Mouse (Mus musculus): ENCODE data around the gene Thap11. TPM values are rescaled to one million over a fixed set of nuclear protein-coding genes. Genes with fewer than 3 reads are reported as not detected.

Gene Thap11
- total RNA-seq, 2 experiments from 2014 or later, result 32.1 to 34.2 TPM

- peak; percentile 86 to 92 for DNase-seq (ENCODE audit: low spot score in 2 of 2)
Observed at GRCm38 (mm10) chr8:105851651-105852143, 3.2 kb upstream of the Thap11 start.

- peak in 1 of 2 experiments; percentile 16 for DNase-seq (ENCODE audit: low spot score in 2 of 2)
Observed at GRCm38 (mm10) chr8:105852146-105852729, 2.7 kb upstream of the Thap11 start.

- DNase-seq (ENCODE audit: low spot score in 2 of 2), result no peak
Observed at GRCm38 (mm10) chr8:105853178-105853577, 1.8 kb upstream of the Thap11 start, which contains the start of gene Cenpt. Gene Cenpt, minus strand, starts transcription at chr8:105853278.

- peak; percentile 13 to 25 for DNase-seq (ENCODE audit: low spot score in 2 of 2)
Observed at GRCm38 (mm10) chr8:105854303-105854702, 629 bp upstream of the Thap11 start.

- peak; percentile 60 to 68 for DNase-seq (ENCODE audit: low spot score in 2 of 2)
Observed at GRCm38 (mm10) chr8:105855248-105856167, 576 bp downstream of the Thap11 start.

- no peak for DNase-seq (ENCODE audit: low spot score in 2 of 2)
Observed at GRCm38 (mm10) chr8:105856168-105856835, 1.4 kb downstream of the Thap11 start.

- no peak for DNase-seq (ENCODE audit: low spot score in 2 of 2)
Observed at GRCm38 (mm10) chr8:105858495-105858894, 3.6 kb downstream of the Thap11 start.

GRCm38 (mm10) chr8:105859314-105859713, 4.4 kb downstream of the Thap11 start:
- DNase-seq (ENCODE audit: low spot score in 2 of 2), result no peak

- peak; percentile 87 to 90 for DNase-seq (ENCODE audit: low spot score in 2 of 2)
Observed at GRCm38 (mm10) chr8:105860143-105860981, 5.4 kb downstream of the Thap11 start, which contains the start of gene Nutf2. Gene Nutf2, plus strand, starts transcription at chr8:105860580.

GRCm38 (mm10) chr8:105861951-105862350, 7.0 kb downstream of the Thap11 start:
- DNase-seq (ENCODE audit: low spot score in 2 of 2), result peak in 1 of 2 experiments; percentile 22

- DNase-seq (ENCODE audit: low spot score in 2 of 2), result no peak
Observed at GRCm38 (mm10) chr8:105866364-105867029, 11.6 kb downstream of the Thap11 start.

- no peak for DNase-seq (ENCODE audit: low spot score in 2 of 2)
Observed at GRCm38 (mm10) chr8:105874301-105874700, 19.4 kb downstream of the Thap11 start.

- DNase-seq (ENCODE audit: low spot score in 2 of 2), result peak; percentile 93 to 94
Observed at GRCm38 (mm10) chr8:105880754-105881520, 26.0 kb downstream of the Thap11 start, which contains the start of gene Edc4. Gene Edc4, plus strand, starts transcription at chr8:105880881.

GRCm38 (mm10) chr8:105889756-105890465, 35.0 kb downstream of the Thap11 start:
- DNase-seq (ENCODE audit: low spot score in 2 of 2), result peak; percentile 40 to 52

- peak; percentile 80 for DNase-seq (ENCODE audit: low spot score in 2 of 2)
Observed at GRCm38 (mm10) chr8:105890870-105891269, 35.9 kb downstream of the Thap11 start.

GRCm38 (mm10) chr8:105892432-105892831, 37.5 kb downstream of the Thap11 start:
- peak in 1 of 2 experiments; percentile 42 for DNase-seq (ENCODE audit: low spot score in 2 of 2)

- DNase-seq (ENCODE audit: low spot score in 2 of 2), result peak; percentile 76 to 82
Observed at GRCm38 (mm10) chr8:105893339-105893738, 38.4 kb downstream of the Thap11 start, which contains the start of gene Nrn1l. Gene Nrn1l, plus strand, starts transcription at chr8:105893567.

GRCm38 (mm10) chr8:105897801-105898480, 43.0 kb downstream of the Thap11 start:
- DNase-seq (ENCODE audit: low spot score in 2 of 2), result no peak
